Mouse (Mus musculus): ENCODE measurements around the gene Lrrc15. TPM values are rescaled to one million over a fixed set of nuclear protein-coding genes. Genes with fewer than 3 reads are reported as not detected.

The Lrrc15 gene
- total RNA-seq (2022): not detected

DNA sequence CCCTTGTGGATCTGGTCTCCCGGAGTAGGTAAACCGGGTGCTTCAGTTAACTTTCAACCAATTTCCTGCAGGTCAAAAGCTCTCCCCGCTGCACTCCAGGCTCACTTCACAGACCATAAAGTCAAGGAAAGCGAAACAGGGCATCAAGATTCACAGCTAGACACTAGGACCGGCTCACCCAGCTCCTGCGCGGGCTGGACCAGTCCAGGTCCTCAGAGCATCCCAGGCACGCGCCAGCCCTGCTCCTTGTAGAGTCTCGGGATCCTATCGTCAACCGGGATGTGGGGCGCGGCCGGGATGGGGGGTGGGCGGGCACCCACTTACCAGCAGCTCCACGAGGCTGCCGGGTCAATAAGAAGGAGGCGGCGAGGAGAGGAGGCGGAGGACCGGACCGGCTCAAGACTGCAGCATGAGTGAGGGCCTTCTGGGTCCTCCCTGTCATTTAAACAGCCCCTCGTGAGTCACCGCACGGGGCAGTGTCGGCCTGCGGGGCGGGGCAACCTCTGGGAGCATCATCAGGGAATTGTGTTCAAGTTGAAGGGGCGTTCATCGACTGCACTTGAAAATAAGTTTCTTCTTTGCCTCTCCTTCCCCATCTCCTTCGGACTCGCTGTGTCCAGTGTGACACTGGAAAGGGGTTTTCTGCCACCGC, at the start of gene Lrrc15:
Gene Lrrc15 (minus strand): TSS at position 413 of the 652 bp plus-strand sequence.
- no peak for DNase-seq (ENCODE audit: low spot score in 2 of 2)

DNA sequence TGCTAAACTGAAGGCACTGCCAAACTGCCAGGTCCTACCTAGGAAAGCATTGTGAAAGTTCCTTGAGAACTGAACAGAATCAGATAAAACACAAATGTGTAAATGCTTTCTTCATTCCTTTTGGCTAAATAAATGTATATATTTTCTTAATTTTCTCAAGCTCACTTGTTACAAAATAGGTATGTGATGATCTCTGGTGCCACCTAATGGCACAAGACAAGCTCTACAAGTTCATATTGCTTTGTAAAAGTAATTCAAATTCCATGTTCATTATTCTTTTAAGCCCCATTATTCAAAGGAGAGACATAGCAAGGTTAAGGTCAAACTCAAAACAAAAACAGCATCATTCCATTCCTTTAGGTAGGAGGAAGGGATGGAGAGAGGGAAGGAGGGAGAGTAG, 31.2 kb upstream of the Lrrc15 start:
- no peak for DNase-seq (ENCODE audit: low spot score in 2 of 2)

DNA sequence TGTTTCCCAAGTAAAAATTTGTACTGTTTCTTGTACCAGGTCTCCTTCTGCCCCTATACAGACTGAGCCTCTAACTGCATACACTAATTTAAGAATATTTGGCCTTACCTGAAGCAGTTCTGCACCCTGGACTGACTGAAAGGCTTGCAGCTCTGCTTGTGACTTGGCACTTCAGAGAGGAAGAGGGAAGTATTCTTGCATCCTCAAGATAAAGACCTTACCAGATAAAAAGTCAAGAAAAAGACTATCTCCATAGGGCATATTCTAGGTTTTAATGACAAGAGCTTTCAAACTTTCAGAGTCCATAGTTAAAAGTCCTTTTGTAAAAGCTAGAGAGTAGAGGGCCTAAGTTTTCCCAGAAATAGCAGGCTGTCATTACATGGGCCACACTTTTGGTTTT, 27.6 kb upstream of the Lrrc15 start, which contains the start of gene Gp5:
Gene Gp5 (minus strand): TSS at position 133 of the 400 bp plus-strand sequence.
- DNase-seq (ENCODE audit: low spot score in 2 of 2): no peak

DNA sequence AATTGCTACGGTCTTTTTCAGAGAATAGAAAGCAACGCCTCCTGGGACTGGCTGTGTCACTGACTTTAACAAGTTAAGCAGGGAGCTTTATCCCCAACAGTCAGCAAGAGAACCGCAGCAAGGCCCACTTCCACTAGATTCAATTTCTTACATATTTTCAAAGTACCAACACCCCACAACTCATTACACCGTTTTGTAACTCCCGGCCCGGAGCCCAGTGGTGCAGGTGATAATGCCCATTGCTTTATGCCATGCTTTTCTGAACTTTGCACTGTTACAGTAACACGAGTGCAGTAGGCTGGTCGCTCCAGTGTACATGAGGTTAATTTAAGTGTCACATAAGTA, 27.1 kb upstream of the Lrrc15 start:
- no peak for DNase-seq (ENCODE audit: low spot score in 2 of 2)

DNA sequence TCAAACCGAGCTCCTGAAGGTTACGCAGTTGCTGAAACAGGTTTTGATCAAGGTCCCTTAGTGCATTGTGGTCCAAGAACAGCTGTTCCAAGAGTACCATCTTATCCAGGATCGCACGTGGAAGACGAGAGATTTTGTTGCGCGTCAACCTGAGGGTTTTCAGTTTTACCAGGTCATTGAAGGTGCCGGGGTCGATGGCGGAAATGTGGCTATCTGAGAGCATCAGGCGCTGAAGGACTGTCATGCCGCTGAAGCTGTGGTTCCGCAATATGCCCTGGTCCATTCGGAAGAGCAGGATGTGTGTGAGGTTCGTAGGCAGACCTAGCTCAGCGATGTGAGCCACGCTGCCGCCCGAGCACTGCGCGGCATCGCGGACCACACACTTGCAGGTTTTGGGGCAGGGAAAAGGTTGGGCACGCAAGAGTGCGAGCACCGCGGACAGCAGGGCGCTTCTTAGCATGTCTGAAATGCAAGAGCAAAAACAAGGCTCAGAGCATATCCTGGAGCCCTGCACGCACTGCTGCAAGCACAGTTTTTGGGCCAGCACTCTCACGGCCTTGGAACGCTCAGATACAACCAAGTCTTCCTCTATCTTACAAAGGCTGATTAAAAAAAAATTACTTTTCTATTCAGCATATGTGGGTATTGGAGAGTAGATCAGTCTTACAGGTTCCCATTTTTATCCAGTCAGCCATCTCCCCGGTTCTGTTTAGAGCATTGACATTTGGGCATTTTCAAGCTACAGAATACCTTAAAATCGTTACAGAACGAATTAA, 26.5 kb upstream of the Lrrc15 start:
- peak in 1 of 2 experiments; percentile 39 for DNase-seq (ENCODE audit: low spot score in 2 of 2)

DNA sequence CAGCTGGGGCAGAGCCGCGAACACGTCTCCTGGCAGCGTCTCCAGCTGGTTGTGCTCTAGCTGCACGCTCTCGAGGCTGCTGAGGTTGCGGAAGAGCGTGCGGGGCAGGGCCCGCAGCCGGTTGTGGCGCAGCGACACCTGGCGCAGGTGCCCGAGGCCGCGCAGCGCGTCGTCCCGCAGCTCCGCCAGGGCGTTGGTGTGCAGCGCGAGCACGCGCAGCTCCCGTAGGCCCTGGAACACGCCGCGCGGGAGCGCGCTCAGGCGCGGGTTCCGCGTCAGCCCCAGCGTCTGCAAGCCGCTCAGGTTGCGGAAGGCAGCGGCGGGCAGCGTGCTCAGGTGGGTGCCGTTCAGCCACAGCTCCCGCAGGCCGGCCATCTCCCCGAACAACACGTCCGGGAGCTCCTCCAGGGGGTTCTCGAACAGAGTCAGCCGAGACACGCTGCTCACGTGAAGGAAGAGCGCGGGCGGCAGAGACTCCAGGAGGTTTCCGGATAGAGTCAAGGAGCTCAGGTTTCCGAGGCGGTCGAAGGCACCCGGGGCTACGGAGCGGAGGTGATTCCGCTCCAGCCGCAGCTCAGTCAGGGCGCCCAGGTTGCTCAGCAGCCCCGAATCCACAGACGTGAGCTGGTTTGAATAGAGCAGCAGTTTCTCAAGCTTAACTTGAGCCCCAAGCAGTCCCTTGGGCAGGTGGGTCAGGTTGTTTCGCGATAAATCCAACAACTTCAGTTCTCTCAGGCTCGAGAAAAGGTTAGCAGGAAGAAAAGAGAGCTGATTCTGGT, 25.7 kb upstream of the Lrrc15 start:
- peak; percentile 43 to 60 for DNase-seq (ENCODE audit: low spot score in 2 of 2)

DNA sequence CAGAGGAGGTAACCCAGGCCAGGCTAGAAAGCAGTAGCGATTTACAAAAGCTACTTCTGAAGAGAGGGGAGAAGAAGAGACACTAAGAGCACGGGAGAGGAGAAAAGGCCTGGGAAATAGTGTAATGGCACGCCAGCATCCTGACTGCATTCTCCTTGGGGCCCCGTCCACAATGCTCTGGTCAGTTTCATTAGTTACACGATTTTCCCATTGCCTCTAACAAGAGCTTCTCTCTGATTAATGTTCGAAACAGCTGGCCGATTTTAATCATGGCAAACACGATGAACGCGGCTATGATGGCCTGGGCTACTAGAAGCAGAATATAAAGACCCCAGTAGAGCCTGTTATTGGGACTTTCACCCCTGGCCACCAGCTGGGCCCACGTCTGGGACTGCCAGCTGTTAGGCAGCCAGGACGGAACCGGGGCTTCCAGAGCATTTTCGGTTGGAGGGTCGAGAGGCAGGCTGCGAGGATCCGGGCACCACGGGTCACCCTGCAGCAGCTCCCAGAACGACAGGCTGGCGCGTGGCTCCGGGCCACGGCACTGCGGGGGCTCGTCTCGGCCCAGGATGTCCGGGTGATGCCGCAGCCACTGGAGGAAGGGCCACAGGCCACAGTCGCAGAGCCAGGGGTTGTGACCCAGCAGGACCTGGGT, 25.0 kb upstream of the Lrrc15 start:
- DNase-seq (ENCODE audit: low spot score in 2 of 2): no peak

DNA sequence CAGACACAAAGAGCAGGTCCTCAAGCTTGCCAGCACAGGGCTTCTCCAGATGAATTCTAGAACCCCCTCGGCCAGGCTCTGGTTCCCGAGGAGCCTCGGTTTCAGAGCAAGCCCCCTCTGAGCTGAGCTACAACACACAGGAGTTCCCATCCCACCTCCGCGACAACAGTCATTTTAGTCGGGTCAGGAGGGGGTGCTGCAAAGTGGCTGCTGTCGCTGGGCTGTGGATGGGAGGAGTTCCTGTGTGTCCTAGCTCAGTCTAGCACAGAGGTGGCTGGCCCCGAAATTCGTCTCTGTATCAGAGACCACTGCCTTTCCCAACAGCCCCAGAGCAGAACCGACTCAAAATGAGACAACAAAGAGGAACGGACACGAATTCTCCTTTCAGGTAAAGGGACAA, 24.2 kb upstream of the Lrrc15 start:
- no peak for DNase-seq (ENCODE audit: low spot score in 2 of 2)

DNA sequence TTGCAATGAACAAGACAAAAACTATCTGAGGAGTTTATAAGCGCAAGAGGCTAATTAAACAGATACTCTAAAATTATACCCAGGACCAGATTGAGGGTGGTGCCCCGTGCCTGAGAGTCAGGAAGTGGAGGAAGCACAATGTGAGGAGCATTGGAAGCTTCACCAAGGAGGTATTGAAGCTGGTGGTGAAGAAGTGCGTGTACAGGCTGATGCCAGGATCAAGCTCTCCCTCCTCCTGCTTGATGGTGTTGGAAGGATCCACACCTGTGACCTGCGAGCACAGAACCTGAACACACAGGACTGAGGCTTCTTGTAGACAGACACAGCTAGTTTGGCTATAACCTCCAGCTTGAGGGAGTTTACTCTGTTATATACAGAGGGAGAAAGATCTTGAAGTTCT, 23.0 kb upstream of the Lrrc15 start:
- no peak for DNase-seq (ENCODE audit: low spot score in 2 of 2)

DNA sequence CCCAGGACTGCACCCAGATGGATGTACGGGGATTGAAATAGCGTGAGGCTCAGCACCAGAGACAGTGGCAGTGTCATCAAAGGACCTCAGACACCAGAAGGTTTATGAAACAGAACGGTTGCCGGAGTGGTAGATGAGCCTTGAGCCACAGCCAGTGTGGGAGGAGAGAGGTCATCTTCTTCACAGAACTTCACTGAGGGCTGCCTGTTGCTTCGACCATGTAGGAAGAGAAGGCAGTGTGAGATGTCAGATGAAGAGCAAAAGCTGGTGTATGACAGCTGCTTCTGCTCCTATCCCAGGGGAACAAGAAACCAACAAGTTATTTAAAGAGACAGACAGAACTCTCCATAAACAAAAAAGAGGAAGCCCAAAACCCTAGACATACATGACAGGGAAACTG, 21.2 kb upstream of the Lrrc15 start:
- no peak for DNase-seq (ENCODE audit: low spot score in 2 of 2)

DNA sequence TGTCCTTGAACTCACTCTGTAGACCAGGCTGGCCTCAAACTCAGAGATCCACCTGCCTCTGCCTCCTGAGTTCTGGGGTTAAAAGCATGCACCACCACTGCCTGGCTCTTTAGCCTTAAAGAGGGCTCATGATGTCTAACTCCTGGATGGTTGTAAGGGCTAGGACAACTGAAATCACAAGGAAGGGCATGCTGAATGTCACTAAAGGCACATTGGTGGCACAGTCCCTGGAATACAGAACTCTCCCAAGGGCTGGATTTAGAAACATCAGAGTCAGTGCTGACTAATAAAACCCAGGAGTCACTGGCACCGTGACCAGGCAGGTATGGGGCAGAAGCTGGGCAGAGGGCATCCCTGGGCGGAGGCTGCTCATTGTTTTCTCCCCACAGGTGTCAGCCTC, 20.4 kb upstream of the Lrrc15 start:
- DNase-seq (ENCODE audit: low spot score in 2 of 2): no peak

DNA sequence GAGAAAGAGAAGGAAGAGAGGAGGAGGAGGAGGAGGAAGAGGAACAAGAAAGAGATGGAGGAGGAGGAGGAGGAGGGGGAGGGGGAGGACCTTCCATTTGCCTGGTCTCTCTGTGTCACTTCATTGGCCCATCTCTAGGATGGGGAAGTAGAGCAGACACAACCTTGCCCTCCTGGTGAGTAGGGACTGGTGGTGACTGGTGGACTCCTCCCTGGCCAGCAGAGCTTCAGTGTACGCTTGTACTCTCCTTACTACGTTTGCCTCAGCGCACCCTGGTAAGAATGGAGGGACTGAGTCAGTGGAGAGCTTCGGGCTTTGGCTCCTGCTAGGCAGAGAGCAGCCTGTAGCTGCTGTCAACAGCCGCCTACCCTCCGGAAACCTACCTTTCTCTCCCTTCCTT, 19.6 kb upstream of the Lrrc15 start:
- DNase-seq (ENCODE audit: low spot score in 2 of 2): no peak

DNA sequence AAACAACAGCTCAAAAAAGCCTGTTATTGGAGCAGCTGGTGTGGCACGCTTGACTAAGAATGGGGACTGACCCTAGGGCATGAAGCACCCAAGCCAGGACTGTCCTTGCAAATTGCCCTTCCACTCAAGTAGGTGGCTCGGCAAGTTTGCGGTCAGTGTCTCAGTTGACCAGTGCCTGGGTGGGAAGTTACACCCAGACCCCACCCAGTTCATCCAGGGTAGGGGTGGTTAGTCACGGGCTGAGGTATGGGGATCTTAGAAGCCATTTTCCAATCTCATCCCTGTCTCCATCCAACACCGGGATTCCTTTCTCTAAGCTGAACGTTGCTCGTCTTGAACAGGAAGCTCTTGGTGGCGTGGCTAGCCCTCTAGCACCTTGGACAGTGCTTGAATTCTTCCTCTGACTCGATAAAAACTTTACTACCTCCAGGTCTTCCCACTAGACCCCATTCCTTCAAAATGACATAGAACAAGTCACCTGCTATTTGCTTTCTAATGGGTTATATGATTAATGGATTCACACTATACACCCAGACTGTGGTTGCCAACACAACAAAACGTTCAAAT, 16.7 kb upstream of the Lrrc15 start:
- DNase-seq (ENCODE audit: low spot score in 2 of 2): no peak

DNA sequence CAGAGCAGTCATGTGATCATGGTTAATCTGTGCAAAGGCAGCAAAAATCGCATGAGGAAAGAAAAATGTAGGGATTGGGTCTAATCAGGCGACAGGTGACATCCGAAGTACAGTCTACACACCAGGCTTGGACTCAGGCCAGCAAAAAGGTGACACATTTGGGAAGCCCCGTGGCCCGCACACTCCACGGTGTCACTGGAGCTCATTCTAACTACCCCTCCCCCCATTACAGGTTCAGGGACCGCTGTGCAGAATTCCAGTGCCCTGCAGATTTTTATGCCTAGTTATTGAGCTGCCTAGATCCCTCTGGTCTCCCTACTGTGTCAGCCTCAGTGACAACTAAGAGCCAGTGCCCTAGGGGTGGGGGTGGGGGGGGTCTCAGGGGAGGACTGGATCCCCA, 14.4 kb upstream of the Lrrc15 start:
- DNase-seq (ENCODE audit: low spot score in 2 of 2): no peak

DNA sequence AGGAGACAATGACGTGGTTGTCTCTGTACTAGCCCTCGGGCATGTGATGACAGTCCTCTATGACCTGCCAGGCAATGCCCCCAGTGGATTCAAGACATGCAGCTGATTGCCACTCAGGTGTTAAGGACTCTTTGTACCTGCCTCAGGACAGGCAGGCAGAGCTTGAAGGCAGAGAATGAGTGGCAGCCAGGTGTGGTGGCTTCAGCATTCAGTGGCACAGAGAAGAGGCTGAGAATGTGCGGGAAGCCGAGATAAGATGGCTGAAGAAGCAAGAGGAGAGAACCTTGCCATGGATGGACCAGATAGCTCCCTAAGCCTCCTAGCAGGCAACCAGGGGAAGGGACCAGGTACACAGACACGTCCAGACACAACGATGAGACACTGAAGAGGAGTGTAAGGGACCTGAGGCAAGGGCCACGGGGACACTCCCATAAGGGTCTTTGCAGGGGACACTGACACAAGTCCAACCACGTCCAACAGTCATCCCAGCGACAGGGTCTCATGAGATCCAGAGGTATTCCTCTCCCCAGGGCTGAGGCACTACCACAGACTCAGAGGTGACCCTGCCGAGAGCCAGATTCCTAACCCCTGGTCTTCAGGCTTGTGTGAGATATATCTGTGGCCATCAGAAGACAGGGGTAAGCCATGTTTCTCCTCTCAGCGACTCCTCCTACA, 13.7 kb upstream of the Lrrc15 start:
- no peak for DNase-seq (ENCODE audit: low spot score in 2 of 2)

DNA sequence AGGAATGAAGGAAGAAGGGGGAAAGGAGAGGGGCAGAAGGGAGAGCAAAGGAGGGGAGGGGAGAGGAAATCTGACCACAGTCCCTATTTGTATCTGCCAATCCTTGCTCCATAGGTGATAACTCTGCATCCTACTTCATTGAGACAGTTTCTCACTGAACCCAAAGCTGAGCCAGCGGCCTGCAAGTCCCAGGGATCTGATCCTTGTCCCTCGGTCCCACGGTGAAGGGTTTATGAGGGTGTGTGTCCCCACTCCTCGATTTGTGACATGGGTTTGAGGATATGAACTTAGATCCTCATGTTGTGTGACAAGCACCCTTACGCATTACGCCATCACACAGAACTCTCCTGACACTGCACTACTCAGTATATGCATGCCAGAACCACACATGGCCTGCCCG, 12.1 kb upstream of the Lrrc15 start:
- no peak for DNase-seq (ENCODE audit: low spot score in 2 of 2)

DNA sequence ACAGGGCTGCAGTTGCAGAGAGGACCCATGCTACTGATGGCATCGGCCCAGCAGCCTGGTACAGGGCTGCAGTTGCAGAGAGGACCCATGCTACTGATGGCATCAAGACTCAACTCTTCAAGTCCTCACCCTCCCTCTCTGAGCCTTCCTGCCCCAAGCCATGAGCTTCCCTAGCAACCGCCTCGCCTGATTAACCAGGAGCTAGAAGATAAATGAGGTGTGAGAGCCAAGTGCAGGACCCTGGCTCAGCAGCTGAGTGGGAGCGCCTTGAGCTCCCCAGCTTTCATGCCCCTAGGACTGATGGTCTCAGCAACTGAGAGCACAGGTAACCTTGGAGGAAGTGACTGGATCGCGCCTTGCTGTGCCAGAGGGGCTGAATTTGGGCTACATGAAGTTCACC, 7.4 kb upstream of the Lrrc15 start:
- DNase-seq (ENCODE audit: low spot score in 2 of 2): no peak

DNA sequence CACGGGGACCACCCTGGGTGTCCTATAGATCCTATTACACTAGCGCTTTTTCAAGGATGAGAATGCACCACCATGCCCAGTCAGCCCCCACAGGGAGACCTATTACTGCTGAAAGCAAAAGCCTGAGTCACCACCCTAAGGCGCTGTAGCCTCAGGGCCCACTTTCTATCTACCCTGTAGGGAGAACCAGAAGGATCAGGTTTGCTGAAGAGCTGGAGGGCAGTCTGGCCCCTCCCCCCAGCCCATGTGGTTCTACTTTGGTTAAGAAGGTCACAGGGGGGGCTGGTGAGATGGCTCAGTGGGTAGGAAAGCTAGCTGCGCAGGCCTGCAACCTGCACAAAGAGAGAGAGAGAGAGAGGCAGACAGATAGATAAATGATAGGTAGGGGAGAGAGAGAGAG, 2.6 kb upstream of the Lrrc15 start:
- no peak for DNase-seq (ENCODE audit: low spot score in 2 of 2)

DNA sequence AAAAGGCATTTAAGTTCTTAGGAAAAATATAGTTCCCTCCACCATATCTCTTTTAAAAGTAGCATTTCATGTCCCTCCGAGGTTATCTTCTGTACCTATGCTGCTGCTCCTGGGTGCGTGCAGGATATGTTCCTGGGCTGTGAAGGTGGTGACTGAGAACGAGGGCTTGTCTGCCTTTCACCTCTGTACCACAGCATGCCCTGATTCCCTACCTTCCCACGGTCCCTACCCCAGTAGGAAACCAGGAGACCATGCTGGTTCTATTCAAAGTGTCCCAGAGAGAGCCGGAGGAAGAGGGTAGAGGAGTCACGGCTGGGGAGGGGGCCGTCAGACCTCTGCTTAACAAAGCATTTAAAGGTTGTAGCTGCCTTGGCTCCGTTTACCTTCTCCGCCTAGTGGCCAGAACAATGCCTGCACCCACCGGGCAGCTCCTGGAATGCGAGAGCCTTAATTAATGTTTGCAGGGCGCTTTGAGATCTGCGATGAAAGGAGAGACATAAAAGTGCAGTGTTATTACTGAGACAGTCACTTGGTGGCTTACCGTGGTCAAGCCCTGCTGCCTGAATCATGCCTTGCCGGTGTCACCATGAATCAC, 784 bp upstream of the Lrrc15 start:
- DNase-seq (ENCODE audit: low spot score in 2 of 2): no peak

DNA sequence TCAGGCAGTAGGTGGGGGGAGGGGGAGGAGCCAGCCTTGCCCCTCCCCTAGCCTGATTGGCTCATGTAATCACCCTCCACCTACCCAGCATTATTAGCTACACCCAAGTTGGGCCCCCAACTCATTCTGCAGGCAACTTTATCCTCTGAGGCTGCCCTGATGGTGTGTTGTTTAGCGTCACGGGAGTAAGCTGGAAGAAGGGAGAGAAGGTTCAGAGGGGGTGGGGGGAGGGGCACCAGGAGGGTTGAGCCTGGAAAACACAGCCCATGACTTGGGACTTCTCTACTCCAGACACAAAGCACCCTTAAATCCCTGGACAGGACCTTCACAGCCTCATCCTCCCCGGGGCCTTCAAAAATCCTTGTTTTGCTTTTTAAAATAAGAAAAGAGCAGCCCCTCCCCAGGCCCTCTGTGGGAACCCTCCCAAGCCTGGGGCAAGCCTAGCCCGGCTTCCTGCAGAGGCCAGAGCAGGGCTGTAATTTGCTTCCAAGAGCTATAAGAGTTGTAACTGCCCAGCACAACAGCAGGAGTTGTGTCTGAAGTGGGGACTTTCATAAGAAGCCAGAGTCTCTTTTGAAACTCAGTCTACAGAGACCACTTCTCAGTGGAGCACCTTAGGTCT, 2.3 kb downstream of the Lrrc15 start:
- DNase-seq (ENCODE audit: low spot score in 2 of 2): no peak
